Mouse (Mus musculus) left cerebral cortex, adult 8-10 months (tissue): ENCODE data around the gene Arl15. TPM values are rescaled to one million over a fixed set of nuclear protein-coding genes. Genes with fewer than 3 reads are reported as not detected.
"Not testable (repeated sequence)": the region's sequence is repeated elsewhere in the genome, so short reads cannot be mapped to it uniquely, and the experiment has no call there.

Experiments used
- DNase-seq, 2 experiments: peaks; one replicate each; pipeline ENCODE4 v3.0.0; 2022; ENCODE audit warnings: low spot score in 2 of 2
- total RNA-seq, 4 experiments: library from RNA; stranded (reverse); gene quantifications; 2 replicates each; pipeline ENCODE4 v1.2.4; 2022

Arl15 gene
- total RNA-seq = 10 to 100 TPM; 29.9 to 36.1 (median 33.4) TPM

DNA sequence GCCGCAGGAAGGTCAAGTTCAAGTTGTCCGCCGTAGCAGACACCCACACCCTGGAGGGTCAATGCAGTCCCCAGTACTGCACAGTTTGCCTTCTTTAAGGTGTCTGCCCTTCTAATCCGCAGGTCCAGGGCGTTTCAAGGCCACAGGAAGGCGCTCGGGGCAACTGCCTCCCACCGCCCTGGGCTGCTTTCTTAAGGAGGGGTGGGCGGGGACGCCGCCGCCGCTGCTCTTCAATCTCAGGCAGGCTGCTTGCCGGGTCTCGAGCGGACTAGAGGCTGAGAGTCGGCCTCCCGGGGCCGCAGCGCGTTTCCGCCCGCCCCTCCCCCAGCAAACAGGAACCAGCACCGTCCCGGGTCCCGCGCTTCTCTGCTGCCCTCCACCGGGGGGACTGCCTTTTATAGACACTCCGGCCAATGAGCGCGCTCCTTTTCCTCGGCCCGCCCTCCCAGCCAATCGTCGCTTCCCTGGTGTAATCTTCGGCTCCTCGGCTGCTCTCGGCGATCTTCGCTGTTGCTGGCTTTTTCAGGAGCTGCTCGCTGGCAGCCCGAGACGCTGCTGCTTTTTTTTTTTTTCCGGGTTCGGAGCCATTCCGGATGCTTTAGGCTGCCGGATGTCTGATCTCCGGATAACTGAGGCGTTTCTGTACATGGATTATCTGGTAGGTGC is at the start of gene Arl15:
Arl15 (plus strand) TSS at position 467 of the 666 bp plus-strand sequence.
- DNase-seq = peak; percentile 91 to 94

DNA sequence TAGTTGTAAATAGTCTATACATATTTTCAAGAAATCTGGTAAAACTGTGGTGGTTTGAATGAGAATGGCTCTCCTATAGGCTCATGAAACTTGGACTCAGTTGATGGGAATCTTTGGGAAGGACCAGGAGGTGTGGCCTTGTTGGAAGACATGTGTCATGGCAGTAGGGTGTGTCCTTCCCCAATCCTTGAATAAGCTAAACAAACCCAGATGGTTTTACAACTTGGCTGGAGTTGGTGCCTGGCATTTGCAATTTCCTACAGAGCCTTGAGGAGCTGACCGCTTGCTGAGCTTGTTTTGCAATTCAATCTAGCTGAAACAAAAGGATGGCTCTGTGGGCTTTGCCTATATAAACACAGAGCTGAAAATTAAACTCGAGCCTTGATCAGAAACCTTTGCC is 49.0 kb upstream of the Arl15 start:
- no peak for DNase-seq

- no peak for DNase-seq
These were observed 43.5 kb upstream of the Arl15 start for GRCm38 (mm10) chr13:113750766-113751165.

DNA sequence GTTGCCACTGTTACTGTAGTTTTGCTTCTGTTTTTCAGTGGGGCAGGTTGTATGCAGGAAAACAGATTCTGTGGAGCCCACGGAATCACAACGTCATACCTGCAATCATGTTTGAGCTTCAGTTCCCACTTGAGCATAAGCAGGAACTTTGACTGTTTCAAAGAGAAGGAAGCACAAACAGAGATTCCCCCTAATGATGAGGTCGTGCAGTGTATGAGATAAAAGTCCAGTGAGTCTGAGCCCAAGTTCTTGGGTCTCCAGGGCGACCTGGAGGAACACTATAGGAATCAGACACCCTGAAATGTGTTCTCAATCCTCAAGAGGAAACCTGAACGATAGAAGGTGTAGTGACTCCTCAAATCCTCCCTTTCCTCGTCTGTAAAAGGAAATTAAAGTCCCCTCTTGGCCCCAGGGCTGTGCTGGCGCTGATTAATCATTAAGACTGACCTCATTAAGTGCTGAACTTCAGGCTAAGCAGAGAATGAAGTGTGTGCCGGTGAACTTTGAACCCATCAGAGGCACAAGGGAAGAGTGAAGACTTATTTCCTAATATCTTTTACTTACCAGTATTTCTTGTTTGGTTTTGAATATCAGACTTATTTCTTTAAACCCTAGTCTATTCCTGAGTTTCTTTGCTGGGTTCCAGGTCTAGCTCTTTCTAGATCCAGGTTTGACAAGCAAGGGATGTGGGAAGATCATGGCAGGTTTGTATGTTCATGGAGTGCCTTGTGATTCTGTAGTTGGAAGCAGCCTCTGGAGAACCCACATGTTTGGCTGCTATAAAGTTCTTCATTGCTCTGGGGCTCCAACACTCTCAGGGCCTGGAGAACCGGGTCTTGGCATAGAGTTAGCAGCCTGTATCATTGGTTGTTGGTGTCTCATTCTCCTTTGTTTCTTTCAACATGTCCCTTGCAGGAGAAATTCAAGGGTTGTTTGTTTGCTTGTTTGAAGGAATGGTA is 39.3 kb upstream of the Arl15 start:
- no peak for DNase-seq

- no peak for DNase-seq
These were observed 38.5 kb upstream of the Arl15 start for GRCm38 (mm10) chr13:113755779-113756178.

GRCm38 (mm10) chr13:113761717-113762116 is 32.6 kb upstream of the Arl15 start:
- no peak for DNase-seq

GRCm38 (mm10) chr13:113762766-113763516 is 31.4 kb upstream of the Arl15 start:
- DNase-seq = no peak

- no peak for DNase-seq
These were observed 28.9 kb upstream of the Arl15 start for GRCm38 (mm10) chr13:113765411-113765810.

DNA sequence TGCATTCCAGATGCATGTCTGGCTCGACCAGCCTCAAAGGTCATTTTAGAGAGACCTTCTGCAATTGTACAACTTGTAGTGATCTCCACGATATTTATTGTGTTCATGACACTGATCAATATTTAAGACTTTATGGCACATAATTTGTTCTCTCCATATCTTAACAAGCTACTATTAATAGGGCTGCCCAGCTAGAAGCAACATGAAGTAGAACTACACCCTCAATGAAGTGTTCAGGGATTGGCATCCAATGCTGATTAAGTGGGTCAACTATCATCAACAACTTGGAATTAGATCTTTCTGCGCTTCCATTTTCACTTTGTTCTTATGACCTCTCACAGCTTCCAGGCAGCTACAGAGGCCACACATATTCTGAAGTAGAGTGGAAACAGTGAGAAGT is 24.5 kb upstream of the Arl15 start:
- DNase-seq = no peak

- DNase-seq = no peak
These were observed 24.0 kb upstream of the Arl15 start for GRCm38 (mm10) chr13:113770340-113770739.

DNA sequence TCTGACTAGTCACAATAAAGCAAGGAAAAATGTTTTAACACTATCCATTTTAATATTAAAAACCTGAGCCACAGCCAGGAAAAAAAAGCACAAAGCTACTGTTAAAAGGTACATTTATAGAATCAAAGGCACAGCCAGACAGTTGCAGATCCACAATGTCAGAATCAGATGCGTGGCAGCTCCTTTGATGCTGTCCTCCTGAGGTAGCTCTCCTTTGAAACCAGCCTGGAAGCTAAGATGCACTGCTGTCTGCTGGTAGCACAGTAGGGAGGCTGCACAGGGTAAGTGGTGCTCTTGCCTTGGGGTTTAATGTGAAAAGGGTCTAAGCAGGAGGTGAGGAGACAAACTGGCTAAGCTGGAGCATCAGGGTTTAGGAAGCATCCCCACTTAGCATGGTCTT is 23.0 kb upstream of the Arl15 start:
- no peak for DNase-seq

GRCm38 (mm10) chr13:113774799-113775198 is 19.5 kb upstream of the Arl15 start:
- DNase-seq = no peak

DNA sequence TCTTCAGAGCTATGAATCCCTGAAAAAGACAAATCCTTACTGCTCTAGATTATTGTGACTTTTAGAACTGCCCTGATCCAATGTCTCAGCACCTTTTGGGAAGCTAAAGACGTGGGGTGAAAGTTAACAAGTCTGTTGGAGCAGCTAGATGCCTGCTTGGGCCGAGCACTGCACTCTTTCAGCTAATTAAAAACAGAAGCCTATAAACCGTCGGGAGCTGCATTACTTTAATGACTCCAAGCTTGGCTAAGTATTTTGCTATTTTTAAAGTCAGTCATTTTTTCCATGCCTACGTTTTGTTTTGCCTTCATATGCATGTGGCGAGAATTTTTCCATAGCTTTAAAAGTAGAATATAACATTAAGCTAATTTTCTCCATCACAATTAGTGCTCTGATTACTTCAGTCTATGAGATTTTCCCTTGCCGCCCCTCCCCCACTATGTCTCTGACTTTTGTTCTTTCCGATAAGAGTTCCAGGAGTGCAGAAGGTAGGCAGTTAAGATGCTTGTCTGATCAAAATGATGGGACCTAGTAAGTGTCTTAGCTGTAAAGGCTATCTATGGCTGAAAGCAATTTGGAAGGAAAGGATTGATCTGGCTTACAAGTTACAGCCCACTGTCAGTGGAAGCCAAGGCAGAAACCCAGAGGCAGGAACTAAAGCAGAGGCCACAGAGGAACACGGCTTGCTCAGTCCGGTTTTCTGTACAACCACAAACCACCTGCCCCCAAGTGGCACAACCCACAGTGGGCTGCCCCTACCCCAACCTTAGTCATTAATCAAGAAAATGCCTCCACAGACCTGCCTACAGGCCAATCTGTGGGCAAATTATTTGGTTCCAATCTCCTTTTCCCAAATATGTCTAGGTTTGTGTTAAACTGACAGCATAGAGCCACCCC is 18.8 kb upstream of the Arl15 start:
- no peak for DNase-seq

DNA sequence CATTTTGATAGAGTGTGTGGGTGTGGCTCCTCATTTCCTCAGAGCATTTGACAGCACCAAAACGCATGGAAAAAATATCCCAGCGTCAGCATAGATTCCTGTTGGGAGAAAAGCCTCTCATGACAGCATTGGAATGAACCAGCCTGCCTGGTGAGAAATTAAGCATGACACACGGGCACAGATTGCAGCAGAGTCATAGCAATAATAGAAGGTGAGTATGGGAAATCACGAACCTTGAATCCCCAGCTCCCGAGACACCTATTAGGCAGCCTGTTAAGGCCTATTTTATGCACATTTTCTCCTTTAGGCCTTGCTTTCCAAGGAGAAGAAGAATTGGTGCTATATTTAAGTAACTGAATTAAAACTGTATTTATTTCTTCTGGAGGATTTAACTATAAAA is 8.5 kb upstream of the Arl15 start:
- DNase-seq = no peak

- no peak for DNase-seq
These were observed 7.2 kb upstream of the Arl15 start for GRCm38 (mm10) chr13:113787136-113787535.

DNA sequence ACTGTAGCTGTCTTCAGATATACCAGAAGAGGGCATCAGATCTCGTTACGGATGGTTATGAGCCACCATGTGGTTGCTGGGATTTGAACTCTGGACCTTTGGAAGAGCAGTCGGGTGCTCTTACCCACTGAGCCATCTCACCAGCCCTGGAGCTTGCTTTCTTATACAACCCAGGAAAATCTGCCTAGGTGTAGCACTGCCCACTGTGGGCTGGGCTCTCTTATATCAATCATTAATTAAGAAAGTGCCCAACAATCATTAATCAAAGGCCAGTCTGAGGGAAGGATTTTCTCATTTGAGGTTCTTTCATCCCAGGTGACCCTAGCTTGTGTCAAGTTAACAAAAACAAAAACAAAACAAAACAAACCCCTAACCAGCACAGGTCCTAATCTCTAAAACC is 4.3 kb upstream of the Arl15 start:
- DNase-seq = not testable (repeated sequence)

DNA sequence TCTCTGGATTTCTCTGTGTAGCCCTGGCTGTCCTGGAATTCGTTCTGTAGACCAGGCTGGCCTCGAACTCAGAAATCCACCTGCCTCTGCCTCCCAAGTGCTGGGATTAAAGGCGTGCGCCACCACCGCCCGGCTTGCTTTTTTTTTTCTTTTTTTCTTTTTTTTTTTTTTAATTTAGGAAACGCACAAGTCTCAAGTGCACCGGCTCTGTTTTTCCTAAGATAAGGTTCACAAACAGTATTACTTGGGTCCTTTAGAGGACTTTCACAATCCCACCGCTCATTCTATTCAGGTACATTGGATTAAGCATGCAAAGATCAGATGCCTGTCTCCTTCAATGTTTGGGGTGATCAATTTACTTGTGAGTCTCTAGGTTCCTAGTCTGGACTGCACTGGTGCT is 668 bp upstream of the Arl15 start:
- no peak for DNase-seq

DNA sequence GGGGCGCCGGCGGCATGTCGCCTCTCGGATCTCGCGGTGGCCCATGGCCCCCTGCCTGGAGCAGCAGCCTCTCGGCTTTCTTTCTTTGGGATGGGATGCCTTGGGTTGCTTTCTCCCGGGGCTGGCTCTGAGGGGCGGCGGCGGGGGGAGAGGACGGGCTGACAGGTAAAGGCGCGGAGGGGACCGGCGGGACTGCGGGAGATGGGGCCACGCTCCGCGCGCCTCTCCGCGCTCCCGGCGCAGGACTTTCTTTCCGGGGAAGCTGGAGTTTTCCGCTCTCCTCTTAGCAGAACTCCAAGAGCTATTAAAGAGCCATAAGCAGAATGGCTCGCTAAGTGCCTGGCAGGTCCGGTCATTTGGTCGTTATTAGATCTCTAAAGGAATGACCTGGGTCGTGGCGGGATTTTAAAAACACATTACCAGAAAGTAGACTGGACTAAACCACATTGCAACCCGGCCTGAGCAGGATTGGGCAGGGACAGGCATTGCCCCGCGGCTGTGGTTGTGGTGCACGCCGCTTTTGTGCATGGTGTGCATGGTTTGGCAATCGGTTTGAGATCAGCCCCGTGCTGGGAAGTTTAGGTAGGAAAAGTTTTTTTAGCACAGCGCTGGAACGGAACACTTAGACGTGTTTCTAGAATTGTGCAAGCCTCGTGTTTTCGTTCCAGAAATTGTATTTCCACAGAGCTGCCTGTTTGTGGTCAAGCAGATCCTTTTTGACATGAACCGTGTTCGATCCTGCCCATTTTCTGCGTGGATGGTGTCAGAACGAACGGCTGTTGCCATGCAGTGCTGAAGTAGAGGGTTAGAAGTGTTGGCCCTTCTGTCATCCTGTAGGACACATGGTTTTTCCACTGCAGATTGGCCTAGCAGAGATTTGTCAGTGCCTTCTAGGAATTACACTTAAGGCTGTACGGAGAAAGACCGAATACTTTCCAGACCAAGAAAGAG is 675 bp downstream of the Arl15 start:
- peak; percentile 13 to 33 for DNase-seq

DNA sequence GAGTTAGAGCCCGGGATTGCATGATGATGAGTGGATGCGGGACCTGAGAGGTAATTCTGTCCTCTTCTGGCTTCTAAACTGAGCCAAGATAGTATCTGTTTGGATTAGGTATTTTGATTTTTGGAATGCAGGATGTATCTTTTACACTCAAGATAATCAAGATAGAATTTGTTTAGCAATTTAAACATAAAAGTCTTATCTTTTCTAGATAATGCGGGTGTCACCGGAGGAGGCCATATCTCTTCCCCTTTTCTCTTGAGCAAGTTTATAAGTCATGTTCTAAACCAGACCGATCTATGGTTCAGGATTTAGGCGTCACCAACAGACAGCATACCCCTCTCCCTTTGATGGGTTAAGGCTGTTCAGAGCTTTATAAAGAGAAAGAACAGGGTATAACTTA is 3.1 kb downstream of the Arl15 start:
- no peak for DNase-seq

- no peak for DNase-seq
These were observed 5.1 kb downstream of the Arl15 start for GRCm38 (mm10) chr13:113799361-113799760.
